Mouse (Mus musculus) G1E (cell line): ENCODE results near the gene Hsd17b13. TPM values are rescaled to one million over a fixed set of nuclear protein-coding genes. Genes with fewer than 3 reads are reported as not detected.

Experiments
- ATAC-seq: 2 replicates; pipeline ENCODE4 v1.8.0; 2016; ENCODE audit warnings: mild to moderate bottlenecking; ENCODE audit not compliant: insufficient number of reproducible peaks, poor library complexity, low FRiP score, severe bottlenecking; ENCODE audit errors: extremely low read depth
- DNase-seq: peaks from one replicate; pipeline ENCODE4 v3.0.0; 2012; ENCODE audit warnings: low spot score
- H3K27me3 ChIP-seq: 2 replicates; pipeline ENCODE4 v1.6.1; 2012; ENCODE audit warnings: mild to moderate bottlenecking, low read length, inconsistent platforms; ENCODE audit not compliant: insufficient read depth
- H3K36me3 ChIP-seq: replicated peaks from 2 replicates; pipeline ENCODE3; 2012; ENCODE audit warnings: mild to moderate bottlenecking, inconsistent platforms
- H3K4me1 ChIP-seq: 2 replicates; pipeline ENCODE4 v1.6.1; 2012; ENCODE audit warnings: low read depth, low read length, inconsistent platforms, mixed read lengths; ENCODE audit not compliant: insufficient read depth
- H3K4me3 ChIP-seq: 2 replicates; pipeline ENCODE4 v1.5.1; 2012; ENCODE audit warnings: low read depth, mild to moderate bottlenecking, inconsistent platforms, low read length, moderate library complexity, mixed read lengths
- H3K9me3 ChIP-seq: replicated peaks from 2 replicates; pipeline ENCODE4 v1.6.1; 2012; ENCODE audit warnings: inconsistent platforms
- CTCF ChIP-seq: IDR thresholded peaks from 2 replicates; pipeline ENCODE4 v1.5.1; 2012; ENCODE audit warnings: low read depth, low read length, inconsistent platforms, mixed read lengths
- GATA1 ChIP-seq: IDR thresholded peaks from 2 replicates; pipeline ENCODE4 v1.6.1; 2012; ENCODE audit warnings: borderline replicate concordance, low read length, inconsistent platforms, mixed read lengths
- GATA2 ChIP-seq: IDR thresholded peaks from 2 replicates; pipeline ENCODE4 v1.6.1; 2012; ENCODE audit warnings: low read depth, low read length, inconsistent platforms, borderline replicate concordance
- POLR2AphosphoS5 ChIP-seq: IDR thresholded peaks from 2 replicates; pipeline ENCODE4 v1.6.1; 2012; ENCODE audit warnings: low read depth, low read length, inconsistent platforms; ENCODE audit not compliant: insufficient replicate concordance
- TAL1 ChIP-seq: conservative IDR thresholded peaks from 2 replicates; pipeline ENCODE4 v1.6.1; 2012; ENCODE audit warnings: low read depth, low read length, inconsistent platforms, mixed read lengths
- polyA plus RNA-seq: library from polyadenylated mRNA; stranded (reverse); fragments of >175 nt; gene quantifications from 2 replicates; pipeline ENCODE4 v1.2.3, GENCODE M21; 2012
- total RNA-seq, 2 experiments: library from RNA; stranded (forward) in 1 of 2; stranded (reverse) in 1 of 2; fragments of 200-1000 nt in 1 of 2; fragments of >200 nt in 1 of 2; fragmentation: Nextera tagmentation in 1 of 2; gene quantifications; 2 replicates each; pipeline ENCODE4 v1.2.3; 2014 to 2017

Gene Hsd17b13
- total and polyA plus RNA-seq, 3 experiments, result not detected

GRCm38 (mm10) chr5:104021597-104022378 is 44.6 kb upstream of the Hsd17b13 start, which contains the start of gene Hsd17b11:
TSS of gene Hsd17b11 (minus strand) at chr5:104021919.
- TF ChIP-seq POLR2AphosphoS5, result no peak
- TF ChIP-seq GATA1, result no peak
- no peak for TF ChIP-seq TAL1
- no peak for TF ChIP-seq CTCF
- TF ChIP-seq GATA2, result no peak
- Histone ChIP-seq H3K27me3 (peaks cover 3% of the 10 kb centered on the region; the same call in 1 of the 2 replicates), H3K36me3 (no peaks in the 10 kb centered on the region), H3K4me1 (peaks cover 7% of the 10 kb centered on the region), H3K4me3 (no peak within 1 kb of the TSS), H3K9me3 (no peaks in the 10 kb centered on the region)
- DNase-seq (no peak), ATAC-seq (peak; percentile 61)

DNA sequence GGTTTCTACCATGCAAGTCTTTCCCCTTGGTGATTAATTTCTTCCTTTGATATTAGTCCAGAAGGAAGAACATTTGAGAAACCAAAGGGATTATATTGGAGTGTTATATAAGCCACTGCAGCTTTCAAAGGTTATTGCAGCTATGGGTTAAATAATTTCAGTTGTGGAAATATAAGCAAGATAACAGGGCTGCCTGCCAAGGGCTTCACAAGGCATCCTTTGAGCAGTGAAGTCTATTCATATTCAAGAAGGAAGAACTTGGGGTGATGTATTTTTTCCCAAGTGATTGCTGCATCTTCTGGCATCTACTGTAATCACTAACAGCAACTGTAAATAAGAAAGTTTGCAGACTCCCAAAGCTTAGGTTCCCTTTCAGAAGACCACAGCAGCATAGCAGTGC is 34.2 kb upstream of the Hsd17b13 start:
- Histone ChIP-seq H3K4me1 (no peaks in the 10 kb centered on the region), H3K9me3 (no peaks in the 10 kb centered on the region), H3K36me3 (no peaks in the 10 kb centered on the region), H3K4me3 (no peak overlapping the region), H3K27me3 (no peaks in the 10 kb centered on the region)
- no peak for ATAC-seq
- no peak for DNase-seq
- TF ChIP-seq TAL1, result no peak
- TF ChIP-seq POLR2AphosphoS5, result no peak
- no peak for TF ChIP-seq CTCF
- TF ChIP-seq GATA1, result no peak
- TF ChIP-seq GATA2, result no peak

GRCm38 (mm10) chr5:104010261-104010660 is 33.1 kb upstream of the Hsd17b13 start:
- Histone ChIP-seq H3K36me3 (no peaks in the 10 kb centered on the region), H3K4me1 (no peaks in the 10 kb centered on the region), H3K4me3 (no peak overlapping the region), H3K27me3 (no peaks in the 10 kb centered on the region), H3K9me3 (no peaks in the 10 kb centered on the region)
- TF ChIP-seq CTCF (no peak), POLR2AphosphoS5 (no peak)
- no peak for DNase-seq
- ATAC-seq, result no peak

GRCm38 (mm10) chr5:104009421-104009820 is 32.2 kb upstream of the Hsd17b13 start:
- H3K4me3 ChIP-seq, result no peak overlapping the region
- TF ChIP-seq GATA2 (no peak), TAL1 (no peak), GATA1 (no peak), CTCF (no peak), POLR2AphosphoS5 (no peak)
- DNase-seq (no peak), ATAC-seq (no peak)
- H3K4me1 ChIP-seq, result no peaks in the 10 kb centered on the region
- no peaks in the 10 kb centered on the region for H3K27me3 ChIP-seq
- H3K9me3 ChIP-seq, result no peaks in the 10 kb centered on the region
- no peaks in the 10 kb centered on the region for H3K36me3 ChIP-seq

DNA sequence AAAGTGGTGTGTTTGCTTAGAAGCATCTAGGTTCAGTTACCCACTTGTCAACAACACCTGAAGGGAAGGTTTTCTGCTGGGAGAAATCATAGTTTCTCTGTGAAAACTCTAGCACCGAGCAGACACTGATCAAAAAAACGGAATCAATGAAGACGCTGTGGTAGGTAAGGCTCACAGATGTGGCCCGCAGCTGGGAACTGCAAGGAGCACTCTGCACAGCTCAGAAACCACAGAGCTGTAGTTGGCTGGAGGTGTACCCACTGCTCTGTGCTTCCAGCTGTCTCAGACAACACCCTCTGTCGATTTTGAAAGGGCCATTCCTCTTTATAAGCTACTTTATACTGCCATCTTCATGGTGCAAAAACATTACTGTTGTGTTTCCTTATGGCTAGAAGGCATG is 30.6 kb upstream of the Hsd17b13 start:
- no peak overlapping the region for H3K4me3 ChIP-seq
- H3K4me1 ChIP-seq, result no peaks in the 10 kb centered on the region
- TF ChIP-seq TAL1, result no peak
- no peak for TF ChIP-seq GATA1
- no peak for TF ChIP-seq CTCF
- TF ChIP-seq GATA2, result no peak
- TF ChIP-seq POLR2AphosphoS5, result no peak
- no peaks in the 10 kb centered on the region for H3K27me3 ChIP-seq
- no peaks in the 10 kb centered on the region for H3K36me3 ChIP-seq
- no peaks in the 10 kb centered on the region for H3K9me3 ChIP-seq
- ATAC-seq (no peak), DNase-seq (no peak)

DNA sequence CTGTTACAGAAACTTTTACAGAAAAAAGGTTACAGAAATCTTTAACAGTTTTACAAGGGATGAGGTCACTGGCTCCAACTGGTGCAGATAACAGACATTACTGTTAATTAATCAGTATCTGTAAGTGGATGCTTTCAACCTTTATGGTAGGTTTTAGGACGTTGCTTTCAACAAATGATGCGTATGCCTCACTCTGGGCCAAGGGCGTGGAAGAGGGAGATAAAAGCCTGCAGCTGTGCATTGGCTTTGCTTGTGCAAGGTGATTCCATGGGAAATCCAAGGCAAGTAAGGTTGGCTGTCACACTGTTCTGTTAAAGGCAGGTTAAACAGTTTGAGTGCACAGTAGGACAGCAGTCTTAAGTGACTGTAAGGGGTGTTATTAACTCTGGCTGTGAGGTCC is 29.6 kb upstream of the Hsd17b13 start:
- Histone ChIP-seq H3K36me3 (no peaks in the 10 kb centered on the region), H3K27me3 (no peaks in the 10 kb centered on the region), H3K4me3 (no peak overlapping the region), H3K4me1 (no peaks in the 10 kb centered on the region), H3K9me3 (no peaks in the 10 kb centered on the region)
- DNase-seq, result no peak
- ATAC-seq, result no peak
- no peak for TF ChIP-seq GATA1
- TF ChIP-seq CTCF, result no peak
- no peak for TF ChIP-seq TAL1

DNA sequence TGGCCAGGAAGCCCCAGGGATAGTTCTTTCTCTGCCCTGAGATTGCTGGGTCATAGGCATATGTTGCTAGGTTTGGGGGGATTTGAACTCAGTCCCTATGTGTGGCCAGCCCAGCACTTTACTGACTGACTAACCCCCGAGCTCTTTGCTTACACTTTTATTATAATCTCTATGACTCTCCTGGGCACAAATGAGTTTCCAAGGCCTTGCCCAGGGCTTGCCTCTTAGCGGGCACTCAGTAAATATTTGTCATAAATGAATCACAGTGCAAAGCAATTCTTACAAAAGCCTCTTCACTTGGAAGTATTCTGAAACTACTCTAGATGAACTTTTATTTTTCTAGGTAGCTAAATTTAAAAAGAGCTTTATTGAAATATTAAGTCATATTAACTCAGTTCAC is 26.7 kb upstream of the Hsd17b13 start:
- no peaks in the 10 kb centered on the region for H3K36me3 ChIP-seq
- no peak overlapping the region for H3K4me3 ChIP-seq
- no peaks in the 10 kb centered on the region for H3K27me3 ChIP-seq
- H3K9me3 ChIP-seq, result no peaks in the 10 kb centered on the region
- H3K4me1 ChIP-seq, result no peaks in the 10 kb centered on the region
- DNase-seq (no peak), ATAC-seq (no peak)
- TF ChIP-seq GATA1 (no peak), POLR2AphosphoS5 (no peak), CTCF (no peak), GATA2 (no peak), TAL1 (no peak)
